Mouse (Mus musculus) adipocyte (in vitro differentiated cells): Measurements from ENCODE around the gene Kcna5.

Experiments used
- DNase-seq: peaks from one replicate; pipeline ENCODE4 v3.0.0-alpha.2; 2016; ENCODE audit warnings: low spot score

Gene Kcna5

DNA sequence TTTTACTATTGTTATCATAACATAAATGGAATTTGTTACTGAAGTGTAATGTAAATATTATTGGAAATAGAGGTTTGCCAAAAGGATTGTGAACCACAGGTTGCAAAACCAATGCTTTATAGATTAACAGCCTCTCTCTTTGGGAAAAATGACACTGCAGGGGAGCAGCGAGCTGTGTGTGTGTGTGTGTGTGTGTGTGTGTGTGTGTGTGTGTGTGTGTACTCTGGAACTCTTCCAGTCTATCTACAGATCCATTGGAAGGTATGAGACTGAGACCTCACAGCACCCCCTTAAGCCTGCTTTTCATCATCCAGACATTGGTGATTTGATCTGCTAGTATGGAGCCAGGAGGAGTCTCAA lies 679 bp upstream of the Kcna5 start:
- no peak for DNase-seq

DNA sequence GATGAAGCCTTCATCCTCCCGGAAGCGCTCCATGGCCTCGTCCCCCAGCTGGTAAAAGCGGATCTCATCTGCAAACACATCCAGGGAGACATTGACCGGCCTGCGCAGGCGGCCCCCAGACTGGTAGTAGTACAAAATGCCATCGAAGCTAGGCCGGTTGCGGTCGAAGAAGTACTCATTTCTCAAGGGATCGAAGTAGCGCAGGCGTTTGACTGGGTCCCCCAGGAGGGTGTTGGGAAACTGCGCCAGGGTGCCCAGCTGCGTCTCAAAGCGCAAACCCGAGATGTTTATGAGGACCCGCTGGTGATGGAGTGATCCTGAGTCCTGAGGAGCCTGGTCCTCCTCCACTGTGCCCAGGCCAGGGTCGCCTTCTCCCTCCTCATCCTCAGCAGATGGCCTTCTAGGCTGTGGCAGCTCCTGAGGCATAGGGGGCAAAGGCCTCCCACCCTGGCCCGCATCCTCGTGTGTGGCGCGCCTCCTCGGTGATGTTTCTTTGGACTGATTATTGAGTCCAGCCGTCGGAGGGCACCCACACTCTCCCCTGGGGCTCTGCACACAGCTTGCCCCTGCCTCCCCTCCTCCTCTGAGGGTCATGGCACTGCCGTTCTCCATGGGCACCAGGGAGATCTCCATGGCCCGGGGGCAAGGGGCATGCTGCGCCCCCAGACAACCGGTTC lies 543 bp downstream of the Kcna5 start:
- no peak for DNase-seq

DNA sequence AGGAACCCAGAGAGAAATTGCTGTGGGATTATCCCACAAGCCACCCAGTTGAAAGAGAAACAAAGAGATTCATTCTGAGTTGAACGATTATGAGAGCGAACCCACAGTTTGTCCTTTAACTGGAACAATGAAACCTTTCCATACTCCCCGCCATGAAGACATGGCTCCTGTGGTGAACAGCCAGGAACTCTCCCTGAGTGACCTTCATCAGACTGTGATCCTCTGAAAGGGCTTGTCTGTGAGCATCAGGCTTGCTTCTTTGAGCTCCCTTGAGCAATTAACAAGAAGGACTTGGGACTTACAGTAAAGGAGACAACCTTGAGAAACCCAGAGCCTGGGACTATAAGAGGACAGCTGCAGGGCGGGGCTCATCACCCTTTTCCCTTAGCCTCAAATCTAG lies 3.9 kb downstream of the Kcna5 start:
- DNase-seq, result no peak

DNA sequence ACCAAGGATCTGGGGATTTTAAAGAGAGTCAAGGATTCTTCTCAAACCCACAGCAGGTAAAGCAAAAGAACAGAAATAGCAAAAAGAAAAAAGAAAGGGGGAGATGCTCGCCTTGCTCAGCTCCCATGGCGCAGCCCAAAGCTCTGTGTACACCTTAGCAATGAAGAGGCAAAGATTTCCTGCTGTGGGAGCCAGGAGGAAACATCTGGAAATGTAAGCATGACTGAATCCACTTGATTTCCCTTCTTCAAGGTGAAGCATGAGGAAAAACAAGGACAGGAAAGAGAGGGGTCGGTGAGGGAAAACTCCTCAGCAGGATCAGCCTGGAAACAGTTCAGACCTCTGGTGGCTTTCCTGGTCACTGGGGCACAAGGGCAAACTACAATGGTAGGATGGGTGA lies 5.2 kb downstream of the Kcna5 start:
- no peak for DNase-seq

DNA sequence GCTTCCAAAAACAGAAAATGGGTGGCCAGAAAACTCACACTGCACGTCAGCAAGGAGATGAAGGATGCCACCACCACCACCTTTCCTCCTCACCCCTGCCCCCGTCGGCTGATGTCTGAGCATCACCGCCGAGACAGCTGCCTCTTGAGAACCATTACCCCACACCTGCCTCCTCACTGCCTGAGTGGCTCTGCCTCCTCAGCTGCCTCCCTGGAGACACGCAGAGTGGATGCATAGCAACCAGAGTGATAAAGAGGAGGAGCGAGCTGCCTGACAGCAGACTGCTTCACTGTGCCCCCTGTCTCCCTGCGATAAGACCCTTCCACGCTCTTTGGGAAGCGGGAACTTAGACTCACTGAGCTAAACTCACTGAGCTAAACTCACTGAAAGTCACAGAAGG lies 20.5 kb downstream of the Kcna5 start:
- DNase-seq, result no peak

DNA sequence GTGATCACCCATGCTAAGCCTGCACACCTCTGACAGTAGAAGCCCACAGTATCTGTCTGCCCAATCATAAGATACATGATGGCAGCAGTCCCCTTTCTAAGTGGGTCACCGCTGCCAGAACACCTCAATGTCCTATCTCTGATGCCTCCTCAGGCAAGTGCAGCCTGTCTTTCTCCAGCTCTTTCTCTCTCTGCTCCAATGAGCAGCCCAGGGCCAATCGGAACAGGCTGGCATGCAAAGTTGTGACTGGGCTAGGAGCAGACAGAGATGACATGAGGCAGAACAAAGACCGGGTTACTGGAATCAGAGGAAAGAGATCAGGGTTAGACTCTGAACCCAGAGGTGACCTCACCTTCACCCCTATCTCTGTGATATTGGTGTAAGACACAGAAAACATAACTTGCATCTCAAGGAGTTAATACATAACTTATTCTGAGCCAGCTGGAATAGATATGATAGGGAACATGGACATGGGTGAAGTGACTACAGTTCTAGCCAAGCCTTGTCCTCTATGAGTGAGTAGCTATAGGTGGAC lies 21.4 kb downstream of the Kcna5 start:
- no peak for DNase-seq

DNA sequence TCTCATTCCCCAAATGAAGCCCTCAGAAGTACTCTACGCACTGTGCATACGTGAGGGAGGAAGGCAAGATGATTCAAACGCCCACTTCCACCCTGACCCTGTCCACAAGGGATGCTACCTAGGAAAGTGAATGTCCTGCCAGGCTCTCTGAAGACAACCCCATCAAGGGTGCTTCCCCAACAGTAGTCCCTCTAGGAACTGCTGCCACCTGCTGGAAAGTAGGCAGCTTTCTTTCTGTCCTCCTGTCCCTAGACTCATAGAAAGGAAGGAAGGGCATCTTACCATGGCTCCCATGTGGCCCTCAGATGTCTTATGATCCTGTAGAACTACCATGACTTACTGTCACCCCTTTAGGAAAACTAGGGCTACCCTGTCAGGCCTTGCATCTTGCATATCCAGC lies 22.1 kb downstream of the Kcna5 start:
- peak; percentile 6 for DNase-seq

DNA sequence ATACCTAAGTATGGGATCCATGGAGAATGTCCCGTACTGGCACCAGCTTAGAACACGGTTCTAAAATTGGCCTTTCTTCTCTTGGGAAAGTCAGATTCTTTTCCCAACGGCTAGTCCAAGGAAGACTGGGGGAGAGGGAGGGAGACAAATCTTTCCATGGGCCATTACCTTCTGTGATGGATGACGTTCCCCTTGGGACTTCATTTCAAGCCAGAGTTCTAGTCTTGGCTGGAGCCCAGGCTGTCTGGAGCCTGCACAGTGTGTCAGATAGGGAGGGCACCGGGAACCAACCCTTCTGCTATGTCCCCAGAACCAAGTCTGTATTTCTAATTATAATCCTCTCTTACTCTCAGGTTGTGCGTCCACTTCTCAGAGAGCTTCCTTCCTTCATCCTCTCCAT lies 26.5 kb downstream of the Kcna5 start:
- DNase-seq, result no peak

DNA sequence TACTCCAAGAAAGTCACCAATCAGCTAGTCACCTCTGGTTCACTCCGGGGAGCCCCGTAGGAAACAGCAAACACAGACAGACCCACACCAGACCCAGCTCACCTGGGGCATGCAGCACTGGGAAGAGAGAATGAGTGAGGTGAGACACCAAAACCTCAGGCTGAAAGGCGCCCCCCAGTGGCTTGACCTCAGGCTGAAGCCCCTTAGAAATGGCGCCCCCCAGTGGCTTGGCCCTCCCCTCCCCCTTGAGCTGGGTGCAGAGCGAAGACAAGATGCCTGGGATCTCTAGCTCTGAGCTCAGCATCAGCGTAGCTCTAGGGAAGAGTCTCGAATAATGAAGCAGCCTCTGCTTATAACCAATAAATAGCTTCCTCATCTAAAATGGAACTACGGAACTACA lies 31.3 kb downstream of the Kcna5 start:
- no peak for DNase-seq

DNA sequence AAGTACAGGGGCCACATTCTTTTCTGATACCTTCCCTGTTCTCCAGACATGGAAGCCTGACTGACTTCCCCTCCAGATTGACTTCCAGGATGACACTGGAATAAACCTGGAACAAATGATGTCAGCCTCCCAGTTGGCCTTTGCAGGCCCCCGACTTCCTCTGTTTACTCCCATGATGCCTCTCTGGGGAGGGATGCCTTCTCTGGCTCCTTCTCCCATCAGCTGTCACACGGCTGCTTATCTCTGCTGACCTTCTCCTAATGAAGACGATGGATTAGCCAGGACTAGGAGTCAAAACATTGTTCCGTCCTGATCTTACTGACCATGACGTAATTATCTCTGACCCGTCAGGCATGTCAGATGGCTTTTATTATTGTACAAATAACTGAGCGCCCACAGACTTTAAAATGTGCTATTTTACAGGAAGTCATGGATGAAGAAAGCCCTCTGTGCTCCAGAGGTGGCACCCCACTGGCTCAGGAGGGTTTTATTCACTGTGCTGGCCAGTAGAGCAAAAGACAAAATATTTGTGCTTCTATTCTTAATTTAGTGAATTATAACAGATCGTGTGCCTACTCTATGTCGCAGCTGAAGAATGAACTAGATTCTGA lies 32.4 kb downstream of the Kcna5 start:
- no peak for DNase-seq

DNA sequence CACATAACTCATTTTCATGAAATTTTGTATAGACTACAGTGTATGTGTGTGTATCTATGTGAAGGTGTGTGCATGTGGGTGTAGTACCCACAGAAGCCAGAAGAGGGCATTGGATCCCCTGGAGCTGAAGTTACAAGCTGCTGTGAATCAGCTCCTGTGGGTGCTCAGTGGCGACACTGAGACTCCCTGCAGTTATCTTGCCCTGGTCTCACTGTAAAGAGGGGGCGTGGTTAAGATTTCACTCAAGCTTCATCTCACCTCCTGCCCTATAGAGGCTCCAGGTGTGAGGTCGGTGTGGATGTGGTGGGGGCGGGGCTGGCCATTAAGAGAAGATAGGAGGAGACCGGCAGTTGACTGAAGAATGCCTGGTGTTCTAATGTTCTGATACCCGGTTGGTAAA lies 34.2 kb downstream of the Kcna5 start:
- no peak for DNase-seq

DNA sequence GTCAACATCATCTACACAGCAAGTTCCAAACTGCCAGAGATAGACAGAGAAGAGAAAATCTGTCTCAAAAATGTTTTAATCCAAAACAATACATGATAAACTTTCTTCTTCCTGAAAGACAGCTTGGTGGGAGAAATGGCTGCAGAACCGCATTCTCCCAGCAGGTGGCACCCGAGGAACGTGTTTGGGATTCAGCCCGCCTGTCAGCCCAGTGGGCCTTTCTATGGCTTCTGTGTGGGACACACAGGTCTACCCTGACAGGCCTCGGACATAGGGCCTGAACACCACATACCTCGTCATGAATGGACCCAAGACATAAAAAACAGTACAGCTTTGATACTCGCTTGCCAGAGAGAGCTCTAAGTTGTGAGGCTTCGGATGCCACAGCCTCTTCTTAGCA lies 35.1 kb downstream of the Kcna5 start:
- DNase-seq, result peak; percentile 71

DNA sequence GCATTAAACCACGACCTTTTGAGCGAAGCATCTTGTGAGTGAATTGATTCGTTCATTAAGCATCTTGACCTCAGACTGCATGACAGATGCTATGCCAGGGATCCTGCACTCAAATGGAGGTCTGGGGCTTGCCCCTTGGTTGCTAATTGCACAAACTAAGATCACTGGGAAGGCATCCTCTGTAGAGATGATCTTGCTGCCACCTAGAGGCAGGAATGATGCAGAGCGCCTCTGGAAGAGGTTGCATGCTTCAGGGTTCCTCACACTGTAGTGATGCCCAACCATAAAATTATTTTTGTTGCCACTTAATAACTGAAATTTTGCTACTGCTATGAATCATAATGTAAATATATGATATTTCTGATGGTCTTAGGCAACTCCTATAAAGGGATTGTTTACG lies 37.3 kb downstream of the Kcna5 start:
- peak; percentile 14 for DNase-seq

DNA sequence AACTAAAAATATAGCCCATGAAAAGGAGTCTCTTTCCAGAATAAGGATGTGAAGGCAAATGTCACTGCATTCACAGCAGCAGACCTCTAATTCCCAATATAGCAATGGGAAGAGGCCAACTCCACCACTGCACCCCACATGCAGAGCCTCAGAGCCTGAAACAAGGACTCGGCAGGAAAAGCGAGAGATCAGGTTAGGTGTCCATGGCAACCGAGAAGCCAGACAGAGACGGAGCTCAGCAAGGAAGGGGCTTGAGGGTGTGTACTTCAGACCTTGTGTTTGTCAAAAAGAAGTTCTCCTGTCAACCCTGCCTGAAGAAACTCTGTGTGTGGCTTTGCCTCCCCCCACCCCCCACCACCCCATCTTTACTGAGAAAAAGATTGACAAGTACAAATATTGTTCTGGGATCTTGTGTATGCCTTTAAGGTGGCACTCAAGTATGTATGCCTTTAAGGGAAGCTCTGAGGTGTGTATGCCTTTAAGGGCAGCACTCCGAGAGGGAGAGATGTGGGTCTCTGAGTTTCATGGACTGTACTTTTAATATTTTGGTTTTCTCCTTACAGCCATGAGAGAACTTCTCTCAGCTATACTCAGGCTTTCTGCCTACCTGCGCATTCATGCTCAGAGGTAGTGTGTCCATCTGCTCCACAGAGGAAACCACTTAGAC lies 37.9 kb downstream of the Kcna5 start:
- DNase-seq, result no peak

DNA sequence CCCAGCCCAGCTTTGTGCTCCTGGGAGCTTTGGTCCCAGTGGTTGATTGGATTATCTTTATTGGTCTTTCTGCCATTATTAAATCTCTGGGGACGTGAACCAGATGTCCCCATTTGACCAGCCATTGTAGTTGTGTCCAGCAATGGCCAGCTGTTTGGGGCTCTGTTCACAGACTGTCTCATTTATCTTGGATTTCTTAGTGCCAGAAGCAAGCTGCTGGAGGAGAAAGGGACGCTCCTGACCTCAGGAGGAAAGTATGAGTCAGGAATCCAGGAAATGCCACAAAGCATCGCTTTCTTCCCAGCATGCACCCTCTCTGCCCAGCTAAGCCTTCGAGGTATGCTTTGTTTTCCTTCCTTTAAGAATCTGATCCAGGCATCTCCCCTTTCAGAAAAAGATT lies 48.1 kb downstream of the Kcna5 start:
- DNase-seq, result no peak

DNA sequence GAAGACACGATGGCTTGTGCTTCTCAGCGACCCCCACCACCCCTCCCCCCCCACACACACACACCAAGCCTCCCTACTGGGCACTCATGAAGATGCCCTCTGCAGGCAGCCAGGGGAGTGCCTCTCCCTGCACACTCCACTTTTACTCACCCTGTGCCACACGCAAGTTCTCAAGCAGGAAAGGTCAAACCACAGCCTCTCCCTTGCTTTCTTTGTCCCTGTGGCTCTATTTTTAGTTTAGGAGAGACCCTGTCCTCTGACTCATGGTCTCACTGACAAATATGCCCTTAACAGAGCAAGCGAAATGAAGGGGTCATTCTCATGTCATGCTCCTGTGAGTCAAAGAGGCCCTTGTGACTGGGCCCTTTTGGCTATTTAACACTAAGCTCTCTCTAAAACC lies 50.3 kb downstream of the Kcna5 start:
- DNase-seq, result no peak

DNA sequence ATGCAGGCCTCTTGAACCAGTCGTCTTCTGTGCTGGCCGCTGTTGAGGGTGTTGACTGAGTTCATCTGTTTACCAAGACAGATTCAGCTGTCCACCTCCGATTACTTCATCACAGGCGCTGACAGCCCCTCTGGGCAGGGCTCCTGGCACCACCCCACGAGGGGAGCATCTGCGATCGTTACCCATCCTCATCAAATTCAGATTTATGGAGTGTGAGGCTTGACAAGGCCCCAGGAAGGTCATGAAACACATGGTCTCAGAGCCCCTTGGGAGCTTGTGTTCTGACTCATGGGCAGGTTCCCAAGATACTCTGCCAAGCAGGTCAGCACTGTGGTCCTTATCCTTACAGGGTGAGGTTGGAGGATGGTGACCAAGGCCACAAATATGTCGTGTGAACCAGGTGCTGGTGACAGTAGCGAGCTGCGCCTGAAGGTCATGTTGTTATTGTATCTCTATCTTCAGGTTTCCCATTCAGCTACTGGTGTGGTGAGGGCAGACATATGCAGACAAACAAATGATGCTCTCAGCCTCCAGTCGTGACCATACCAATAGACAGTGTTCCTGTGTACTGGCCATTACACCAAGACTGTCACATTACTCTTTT lies 51.8 kb downstream of the Kcna5 start:
- no peak for DNase-seq
